Mouse (Mus musculus) erythroblast, adult 5-6 weeks (primary cell): ENCODE data around the gene Dido1. TPM values are rescaled to one million over a fixed set of nuclear protein-coding genes. Genes with fewer than 3 reads are reported as not detected.

ENCODE experiments used
- ATAC-seq: replicated peaks from 2 replicates; pipeline ENCODE4 v1.8.0; 2016; ENCODE audit warnings: moderate number of reproducible peaks, mild to moderate bottlenecking, moderate TSS enrichment, inconsistent platforms; ENCODE audit not compliant: poor library complexity, low FRiP score, severe bottlenecking
- total RNA-seq, 2 experiments: library from RNA; stranded (forward) in 1 of 2; stranded (reverse) in 1 of 2; fragments of 150-400 nt in 1 of 2; fragments of 200-764, 138-1000 nt in 1 of 2; gene quantifications; 2 replicates each; pipeline versions ENCODE4 v1.2.3 to v1.2.4; 2015 to 2017; ENCODE audit warnings: low replicate concordance in 2 of 2

Gene Dido1
- total RNA-seq, 2 experiments from 2014 or later, result 25.2 to 45.2 TPM

- ATAC-seq, result no peak
Observed at GRCm38 (mm10) chr2:180641576-180642554, 67.9 kb downstream of the Dido1 start.

GRCm38 (mm10) chr2:180611882-180612281 is 97.9 kb downstream of the Dido1 start:
- no peak for ATAC-seq

GRCm38 (mm10) chr2:180610283-180610682 is 99.5 kb downstream of the Dido1 start:
- ATAC-seq, result no peak

Other genes with a start within 250 kb of the Dido1 start
- not detected in 2 replicates for gene Ntsr1, start 210.0 kb downstream of the Dido1 start, total RNA-seq (2015; ENCODE audit: low replicate concordance)
- not detected in 2 replicates for gene Ntsr1, start 210.0 kb downstream of the Dido1 start, total RNA-seq (2017; ENCODE audit: low replicate concordance)
- 10.0 and 10.4 TPM in 2 replicates for gene Mrgbp, start 128.7 kb downstream of the Dido1 start, total RNA-seq (2015; ENCODE audit: low replicate concordance)
- gene Mrgbp, start 128.7 kb downstream of the Dido1 start, total RNA-seq (2017; ENCODE audit: low replicate concordance), result 7.1 and 17.3 TPM in 2 replicates
- gene Ogfr, start 120.8 kb downstream of the Dido1 start, total RNA-seq (2015; ENCODE audit: low replicate concordance), result 11.5 and 18.8 TPM in 2 replicates
- gene Ogfr, start 120.8 kb downstream of the Dido1 start, total RNA-seq (2017; ENCODE audit: low replicate concordance), result 22.2 and 27.9 TPM in 2 replicates
- gene Col9a3, start 112.2 kb downstream of the Dido1 start, total RNA-seq (2015; ENCODE audit: low replicate concordance), result not detected in 2 replicates
- gene Col9a3, start 112.2 kb downstream of the Dido1 start, total RNA-seq (2017; ENCODE audit: low replicate concordance), result 0.94 and 2.2 TPM in 2 replicates
- not detected in 2 replicates for gene Tcfl5, start 67.3 kb downstream of the Dido1 start, total RNA-seq (2015; ENCODE audit: low replicate concordance)
- gene Tcfl5, start 67.3 kb downstream of the Dido1 start, total RNA-seq (2017; ENCODE audit: low replicate concordance), result not detected in 2 replicates
- gene Gid8, start 118 bp upstream of the Dido1 start, total RNA-seq (2015; ENCODE audit: low replicate concordance), result 49.8 and 77.7 TPM in 2 replicates
- 113 and 114 TPM in 2 replicates for gene Gid8, start 118 bp upstream of the Dido1 start, total RNA-seq (2017; ENCODE audit: low replicate concordance)
- 10.6 and 16.1 TPM in 2 replicates for gene Slc17a9, start 15.3 kb upstream of the Dido1 start, total RNA-seq (2015; ENCODE audit: low replicate concordance)
- gene Slc17a9, start 15.3 kb upstream of the Dido1 start, total RNA-seq (2017; ENCODE audit: low replicate concordance), result 1.5 and 3.1 TPM in 2 replicates
- gene Bhlhe23, start 66.9 kb upstream of the Dido1 start, total RNA-seq (2015; ENCODE audit: low replicate concordance), result not detected in 2 replicates
- not detected in 2 replicates for gene Bhlhe23, start 66.9 kb upstream of the Dido1 start, total RNA-seq (2017; ENCODE audit: low replicate concordance)
- gene Ythdf1, start 210.9 kb upstream of the Dido1 start, total RNA-seq (2015; ENCODE audit: low replicate concordance), result 15.0 and 17.3 TPM in 2 replicates
- gene Ythdf1, start 210.9 kb upstream of the Dido1 start, total RNA-seq (2017; ENCODE audit: low replicate concordance), result 7.0 and 11.8 TPM in 2 replicates
- not detected in 2 replicates for gene Birc7, start 219.0 kb upstream of the Dido1 start, total RNA-seq (2015; ENCODE audit: low replicate concordance)
- gene Birc7, start 219.0 kb upstream of the Dido1 start, total RNA-seq (2017; ENCODE audit: low replicate concordance), result not detected in 2 replicates
- gene Nkain4, start 244.7 kb upstream of the Dido1 start, total RNA-seq (2015; ENCODE audit: low replicate concordance), result not detected in 2 replicates
- gene Nkain4, start 244.7 kb upstream of the Dido1 start, total RNA-seq (2017; ENCODE audit: low replicate concordance), result not detected in 2 replicates